Mouse (Mus musculus) CD4-positive, CD25-positive, alpha-beta regulatory T cell, adult 2 months (primary cell): ENCODE results near the gene Gm10553.
"Not testable (repeated sequence)": the region's sequence is repeated elsewhere in the genome, so short reads cannot be mapped to it uniquely, and the experiment has no call there.

Experiments
- DNase-seq: peaks from one replicate; pipeline ENCODE4 v3.0.0-alpha.2; 2012; ENCODE audit warnings: low read depth, low spot score

The Gm10553 gene

GRCm38 (mm10) chr1:85099864-85100263 lies at the start of gene Gm10553:
Gene Gm10553, plus strand, starts transcription at chr1:85100164.
- DNase-seq = not testable (repeated sequence)

- not testable (repeated sequence) for DNase-seq
Observed at GRCm38 (mm10) chr1:85071690-85072089, 28.3 kb upstream of the Gm10553 start.

GRCm38 (mm10) chr1:85073099-85073498 lies 26.9 kb upstream of the Gm10553 start:
- not testable (repeated sequence) for DNase-seq

- DNase-seq = not testable (repeated sequence)
Observed at GRCm38 (mm10) chr1:85084803-85085202, 15.2 kb upstream of the Gm10553 start.

- DNase-seq = not testable (repeated sequence)
Observed at GRCm38 (mm10) chr1:85086211-85086610, 13.8 kb upstream of the Gm10553 start.

- not testable (repeated sequence) for DNase-seq
Observed at GRCm38 (mm10) chr1:85092169-85092568, 7.8 kb upstream of the Gm10553 start.

GRCm38 (mm10) chr1:85093011-85093572 lies 6.9 kb upstream of the Gm10553 start:
- not testable (repeated sequence) for DNase-seq

- not testable (repeated sequence) for DNase-seq
Observed at GRCm38 (mm10) chr1:85099081-85099480, 883 bp upstream of the Gm10553 start.

GRCm38 (mm10) chr1:85101754-85102153 lies 1.8 kb downstream of the Gm10553 start:
- not testable (repeated sequence) for DNase-seq

GRCm38 (mm10) chr1:85105336-85105735 lies 5.4 kb downstream of the Gm10553 start:
- not testable (repeated sequence) for DNase-seq

GRCm38 (mm10) chr1:85106013-85106412 lies 6.0 kb downstream of the Gm10553 start:
- not testable (repeated sequence) for DNase-seq

GRCm38 (mm10) chr1:85109753-85110152 lies 9.8 kb downstream of the Gm10553 start, which contains the start of gene A530032D15Rik:
Gene A530032D15Rik, minus strand, starts transcription at chr1:85109853.
- DNase-seq = not testable (repeated sequence)

GRCm38 (mm10) chr1:85110876-85111275 lies 10.9 kb downstream of the Gm10553 start:
- not testable (repeated sequence) for DNase-seq

GRCm38 (mm10) chr1:85111572-85111971 lies 11.6 kb downstream of the Gm10553 start:
- peak; percentile 34 for DNase-seq

- DNase-seq = not testable (repeated sequence)
Observed at GRCm38 (mm10) chr1:85112266-85112665, 12.3 kb downstream of the Gm10553 start.

- not testable (repeated sequence) for DNase-seq
Observed at GRCm38 (mm10) chr1:85112889-85113288, 12.9 kb downstream of the Gm10553 start.

GRCm38 (mm10) chr1:85114078-85114477 lies 14.1 kb downstream of the Gm10553 start:
- DNase-seq = peak; percentile 2

GRCm38 (mm10) chr1:85114666-85115402 lies 14.9 kb downstream of the Gm10553 start:
- not testable (repeated sequence) for DNase-seq

- not testable (repeated sequence) for DNase-seq
Observed at GRCm38 (mm10) chr1:85117537-85117936, 17.6 kb downstream of the Gm10553 start.

GRCm38 (mm10) chr1:85118341-85118740 lies 18.4 kb downstream of the Gm10553 start:
- DNase-seq = not testable (repeated sequence)

GRCm38 (mm10) chr1:85121841-85122240 lies 21.9 kb downstream of the Gm10553 start:
- not testable (repeated sequence) for DNase-seq

- not testable (repeated sequence) for DNase-seq
Observed at GRCm38 (mm10) chr1:85133671-85134070, 33.7 kb downstream of the Gm10553 start.
